Mouse (Mus musculus) hindbrain, embryonic 14.5 days (tissue): Measurements from ENCODE around the gene Cxcr5. TPM values are rescaled to one million over a fixed set of nuclear protein-coding genes. Genes with fewer than 3 reads are reported as not detected.

Source experiments
- ATAC-seq: fragments of 200-750 bp; cut with Nextera tagmentation; 2 replicates; pipeline ENCODE4 v1.8.0; 2017; ENCODE audit warnings: moderate number of reproducible peaks, mild to moderate bottlenecking, moderate TSS enrichment, moderate library complexity; ENCODE audit not compliant: low FRiP score
- DNase-seq: peaks from one replicate; pipeline ENCODE4 v3.0.0-alpha.2; 2015; ENCODE audit warnings: low spot score
- H3K27ac ChIP-seq: fragments of 300-500 bp; sonication (generic); 2 replicates; pipeline ENCODE4 v1.5.1; 2014; ENCODE audit warnings: mild to moderate bottlenecking, moderate library complexity
- H3K27me3 ChIP-seq: fragments of 300-500 bp; sonication (generic); 2 replicates; pipeline ENCODE4 v1.6.1; 2014; ENCODE audit warnings: mild to moderate bottlenecking, low read length, mixed read lengths; ENCODE audit not compliant: control insufficient read depth, insufficient read depth
- H3K36me3 ChIP-seq: fragments of 300-500 bp; sonication (generic); replicated peaks from 2 replicates; pipeline ENCODE4 v1.6.1; 2014; ENCODE audit not compliant: control insufficient read depth, insufficient read depth
- H3K4me1 ChIP-seq: fragments of 300-500 bp; sonication (generic); replicated peaks from 2 replicates; pipeline ENCODE4 v1.6.1; 2014; ENCODE audit warnings: antibody characterized with exemption, low read length, mixed read lengths; ENCODE audit not compliant: control insufficient read depth, insufficient read depth
- H3K4me2 ChIP-seq: fragments of 300-500 bp; sonication (generic); replicated peaks from 2 replicates; pipeline ENCODE4 v1.6.1; 2014; ENCODE audit warnings: mild to moderate bottlenecking, moderate library complexity
- H3K4me3 ChIP-seq: fragments of 300-500 bp; sonication (generic); replicated peaks from 2 replicates; pipeline ENCODE4 v1.5.1; 2014; ENCODE audit warnings: mild to moderate bottlenecking, low read length
- H3K9ac ChIP-seq: fragments of 300-500 bp; sonication (generic); 2 replicates; pipeline ENCODE4 v1.6.1; 2014
- H3K9me3 ChIP-seq: fragments of 300-500 bp; sonication (generic); 2 replicates; pipeline ENCODE4 v1.6.1; 2016; ENCODE audit warnings: low read length; ENCODE audit not compliant: control insufficient read depth
- WGBS: fragments of 180-500 bp; shearing (Covaris S2); extraction: QIAGEN DNeasy Blood & Tissue Kit; methylation state at CpG from one replicate; pipeline ENCODE4 v1.1.7; 2014; 5-methylcytosine and 5-hydroxymethylcytosine counted together
- polyA plus RNA-seq: library from polyadenylated mRNA; unstranded; fragments of >200 nt; fragmentation: Nextera tagmentation; extraction: Ambion mirVana; gene quantifications from 2 replicates; pipeline ENCODE4 v1.2.1, GENCODE M21; 2014

Cxcr5 gene
- polyA plus RNA-seq, 1 experiment from 2014 or later, result not detected

- WGBS, result 82% methylated on average over 7 of the region's 7 CpGs
Measured at GRCm38 (mm10) chr9:44591595-44592188, 30.0 kb upstream of the Cxcr5 start.

GRCm38 (mm10) chr9:44590969-44591368 lies 29.3 kb upstream of the Cxcr5 start:
- no peak overlapping the region for H3K4me2 ChIP-seq
- H3K27me3 ChIP-seq, result no peaks in the 10 kb centered on the region
- no peak overlapping the region for H3K9ac ChIP-seq
- 3% methylated on average over 2 of the region's 2 CpGs for WGBS
- no peaks in the 10 kb centered on the region for H3K36me3 ChIP-seq
- ATAC-seq, result no peak
- H3K27ac ChIP-seq, result no peak overlapping the region
- no peaks in the 10 kb centered on the region for H3K9me3 ChIP-seq
- H3K4me3 ChIP-seq, result no peak overlapping the region
- H3K4me1 ChIP-seq, result no peaks in the 10 kb centered on the region
- DNase-seq, result no peak

More at GRCm38 (mm10) chr9:44591595-44592188, 30.0 kb upstream of the Cxcr5 start:
- DNase-seq (no peak), ATAC-seq (no peak)
- H3K4me3 ChIP-seq, result no peak overlapping the region
- H3K36me3 ChIP-seq, result no peaks in the 10 kb centered on the region
- H3K27me3 ChIP-seq, result no peaks in the 10 kb centered on the region
- H3K9me3 ChIP-seq, result no peaks in the 10 kb centered on the region
- no peak overlapping the region for H3K4me2 ChIP-seq
- H3K9ac ChIP-seq, result no peak overlapping the region
- H3K4me1 ChIP-seq, result no peaks in the 10 kb centered on the region
- H3K27ac ChIP-seq, result no peak overlapping the region

DNA sequence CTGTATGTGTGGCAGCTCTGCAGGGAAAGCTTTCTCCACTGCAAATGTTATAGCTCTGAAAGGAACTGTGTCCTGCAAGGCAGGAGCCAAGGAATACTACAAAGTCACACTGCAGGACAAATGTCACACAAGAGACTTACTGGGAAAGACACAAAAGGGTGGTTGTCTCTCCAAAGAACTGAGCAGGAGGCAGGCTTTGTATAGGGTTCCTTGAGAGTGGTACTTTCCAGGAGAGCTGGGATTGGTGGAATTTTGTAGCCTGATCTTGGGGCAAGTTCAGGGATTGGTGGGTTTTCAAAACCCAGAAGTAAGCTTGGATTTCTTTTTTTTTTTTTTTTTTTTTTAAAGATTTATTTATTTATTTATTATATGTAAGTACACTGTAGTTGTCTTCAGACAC lies 27.4 kb upstream of the Cxcr5 start:
- ATAC-seq, result no peak
- no peak overlapping the region for H3K4me2 ChIP-seq
- H3K4me1 ChIP-seq, result no peaks in the 10 kb centered on the region
- no peak overlapping the region for H3K27ac ChIP-seq
- no peak for DNase-seq
- no peaks in the 10 kb centered on the region for H3K27me3 ChIP-seq
- peaks cover under 1% of the 10 kb centered on the region; the same call in 1 of the 2 replicates for H3K9me3 ChIP-seq
- no peaks in the 10 kb centered on the region for H3K36me3 ChIP-seq
- no peak overlapping the region for H3K9ac ChIP-seq
- H3K4me3 ChIP-seq, result no peak overlapping the region

- H3K36me3 ChIP-seq, result no peaks in the 10 kb centered on the region
- H3K27ac ChIP-seq, result no peak overlapping the region
- H3K4me2 ChIP-seq, result no peak overlapping the region
- DNase-seq, result no peak
- no peak for ATAC-seq
- H3K9ac ChIP-seq, result no peak overlapping the region
- no peaks in the 10 kb centered on the region for H3K27me3 ChIP-seq
- no peak overlapping the region for H3K4me3 ChIP-seq
- no peaks in the 10 kb centered on the region for H3K4me1 ChIP-seq
- WGBS, result 79% methylated on average over 9 of the region's 9 CpGs
- peaks cover 4% of the 10 kb centered on the region; the same call in 1 of the 2 replicates for H3K9me3 ChIP-seq
Measured at GRCm38 (mm10) chr9:44588605-44589004, 26.9 kb upstream of the Cxcr5 start.

- Histone ChIP-seq H3K4me1 (no peaks in the 10 kb centered on the region), H3K4me3 (no peak overlapping the region), H3K4me2 (no peak overlapping the region), H3K9me3 (peaks cover 4% of the 10 kb centered on the region; the same call in 1 of the 2 replicates), H3K27ac (no peak overlapping the region), H3K36me3 (no peaks in the 10 kb centered on the region), H3K9ac (no peak overlapping the region), H3K27me3 (no peaks in the 10 kb centered on the region)
- WGBS, result 91% methylated on average over 9 of the region's 9 CpGs
- DNase-seq (no peak), ATAC-seq (no peak)
Measured at GRCm38 (mm10) chr9:44587262-44588160, 25.8 kb upstream of the Cxcr5 start.

DNA sequence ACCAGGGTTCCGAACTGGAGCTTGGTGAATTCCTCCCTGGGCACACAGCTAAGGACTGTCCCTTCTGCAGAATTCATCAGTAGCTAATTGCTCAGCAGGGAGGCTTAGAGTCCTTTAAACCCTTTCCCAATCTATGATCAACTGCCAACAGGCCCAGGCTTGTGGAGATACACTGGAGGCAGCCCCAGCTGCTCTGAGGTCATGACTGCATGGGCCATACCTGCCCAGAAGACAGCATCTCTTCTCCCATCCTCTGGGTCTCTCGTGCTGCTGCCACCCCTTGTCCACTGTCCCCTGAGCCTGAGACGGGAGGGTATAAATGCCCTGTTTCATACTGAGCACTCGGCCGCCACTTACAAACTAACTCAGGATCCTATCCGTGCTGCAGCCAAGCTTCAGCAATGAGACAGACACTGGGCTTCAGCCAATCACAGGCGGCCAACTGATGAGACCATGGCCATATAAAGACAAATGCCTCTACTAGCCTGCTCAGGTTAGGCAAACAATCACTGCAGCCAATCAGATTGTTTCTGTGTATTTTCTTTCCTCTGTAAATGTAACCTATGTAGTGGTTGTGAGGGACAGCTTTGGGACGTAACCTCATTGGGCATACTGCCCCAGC lies 25.1 kb upstream of the Cxcr5 start:
- peaks cover 4% of the 10 kb centered on the region; the same call in 1 of the 2 replicates for H3K9me3 ChIP-seq
- DNase-seq (no peak), ATAC-seq (no peak)
- no peak overlapping the region for H3K4me3 ChIP-seq
- no peaks in the 10 kb centered on the region for H3K27me3 ChIP-seq
- 71% methylated on average over 8 of the region's 8 CpGs for WGBS
- no peak overlapping the region for H3K27ac ChIP-seq
- no peak overlapping the region for H3K9ac ChIP-seq
- H3K4me2 ChIP-seq, result no peak overlapping the region
- H3K36me3 ChIP-seq, result no peaks in the 10 kb centered on the region
- no peaks in the 10 kb centered on the region for H3K4me1 ChIP-seq

DNA sequence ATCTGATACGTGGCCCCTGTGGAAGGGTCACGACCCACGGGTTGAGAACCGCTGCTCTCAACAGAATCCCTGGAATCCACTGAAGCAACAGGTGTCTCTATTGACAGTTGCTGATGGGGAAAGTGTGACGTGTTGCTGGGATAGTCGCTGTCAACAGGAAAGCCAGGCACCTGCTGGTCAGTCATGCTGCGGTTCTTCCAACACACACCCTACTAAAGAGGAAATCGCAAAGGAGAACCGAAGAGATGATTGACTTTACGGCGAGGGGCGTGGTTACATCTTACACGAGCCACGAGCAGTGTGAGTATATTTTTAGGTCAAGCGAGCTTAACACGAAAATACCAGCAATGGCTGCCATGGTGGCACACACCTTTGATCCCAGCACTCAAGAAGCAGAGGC lies 20.7 kb upstream of the Cxcr5 start:
- DNase-seq, result no peak
- Histone ChIP-seq H3K4me3 (no peak overlapping the region), H3K36me3 (no peaks in the 10 kb centered on the region), H3K4me1 (no peaks in the 10 kb centered on the region), H3K27me3 (no peaks in the 10 kb centered on the region), H3K27ac (no peak overlapping the region), H3K4me2 (no peak overlapping the region), H3K9ac (no peak overlapping the region), H3K9me3 (peaks cover 4% of the 10 kb centered on the region; the same call in 1 of the 2 replicates)
- ATAC-seq, result no peak
- WGBS, result 91% methylated on average over 16 of the region's 16 CpGs

DNA sequence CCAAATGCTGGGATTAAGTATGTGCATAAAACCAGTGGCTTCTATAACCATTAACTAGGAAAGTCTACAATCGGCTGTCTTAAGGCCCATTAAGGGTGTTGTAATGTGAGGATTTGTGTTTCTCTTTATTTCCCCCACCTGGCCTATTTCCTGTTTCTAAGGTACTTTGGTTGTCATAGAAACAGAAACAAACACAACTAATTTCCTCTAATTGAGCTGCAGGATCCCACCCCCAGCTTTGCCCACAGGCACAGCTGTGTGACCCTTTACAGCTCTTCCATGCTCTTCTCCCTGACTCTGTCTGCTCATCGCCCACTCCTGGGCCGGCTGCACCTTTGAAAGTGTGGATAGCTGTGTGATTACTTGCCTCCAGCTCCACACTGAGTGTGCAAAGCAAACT lies 19.7 kb upstream of the Cxcr5 start:
- Histone ChIP-seq H3K4me2 (no peak overlapping the region), H3K9me3 (peaks cover 4% of the 10 kb centered on the region; the same call in 1 of the 2 replicates), H3K27me3 (no peaks in the 10 kb centered on the region), H3K9ac (no peak overlapping the region), H3K27ac (no peak overlapping the region), H3K4me1 (no peaks in the 10 kb centered on the region), H3K4me3 (no peak overlapping the region), H3K36me3 (no peaks in the 10 kb centered on the region)
- 76% methylated on average over 3 of the region's 3 CpGs for WGBS
- ATAC-seq, result no peak
- DNase-seq, result no peak

GRCm38 (mm10) chr9:44580085-44580484 lies 18.4 kb upstream of the Cxcr5 start:
- Histone ChIP-seq H3K36me3 (no peaks in the 10 kb centered on the region), H3K4me3 (no peak overlapping the region), H3K9me3 (peaks cover 4% of the 10 kb centered on the region; the same call in 1 of the 2 replicates), H3K9ac (no peak overlapping the region), H3K4me1 (no peaks in the 10 kb centered on the region), H3K27me3 (no peaks in the 10 kb centered on the region), H3K27ac (no peak overlapping the region), H3K4me2 (no peak overlapping the region)
- 94% methylated on average over 5 of the region's 5 CpGs for WGBS
- no peak for DNase-seq
- ATAC-seq, result no peak
